Mouse (Mus musculus): ENCODE results near the gene Arhgap28. TPM values are rescaled to one million over a fixed set of nuclear protein-coding genes. Genes with fewer than 3 reads are reported as not detected.
A peak's percentile ranks its signal among the peaks of the same experiment; 100 is the strongest.

Gene Arhgap28
- polyA plus RNA-seq, 1 experiment from 2014 or later = 29.9 TPM

GRCm38 (mm10) chr17:67837351-67838090, 166.4 kb downstream of the Arhgap28 start:
- WGBS = 64% methylated on average over 17 of the region's 17 CpGs
- no peak for ATAC-seq (replicated peaks; ENCODE audit: low FRiP score, low TSS enrichment, low read depth)

DNA sequence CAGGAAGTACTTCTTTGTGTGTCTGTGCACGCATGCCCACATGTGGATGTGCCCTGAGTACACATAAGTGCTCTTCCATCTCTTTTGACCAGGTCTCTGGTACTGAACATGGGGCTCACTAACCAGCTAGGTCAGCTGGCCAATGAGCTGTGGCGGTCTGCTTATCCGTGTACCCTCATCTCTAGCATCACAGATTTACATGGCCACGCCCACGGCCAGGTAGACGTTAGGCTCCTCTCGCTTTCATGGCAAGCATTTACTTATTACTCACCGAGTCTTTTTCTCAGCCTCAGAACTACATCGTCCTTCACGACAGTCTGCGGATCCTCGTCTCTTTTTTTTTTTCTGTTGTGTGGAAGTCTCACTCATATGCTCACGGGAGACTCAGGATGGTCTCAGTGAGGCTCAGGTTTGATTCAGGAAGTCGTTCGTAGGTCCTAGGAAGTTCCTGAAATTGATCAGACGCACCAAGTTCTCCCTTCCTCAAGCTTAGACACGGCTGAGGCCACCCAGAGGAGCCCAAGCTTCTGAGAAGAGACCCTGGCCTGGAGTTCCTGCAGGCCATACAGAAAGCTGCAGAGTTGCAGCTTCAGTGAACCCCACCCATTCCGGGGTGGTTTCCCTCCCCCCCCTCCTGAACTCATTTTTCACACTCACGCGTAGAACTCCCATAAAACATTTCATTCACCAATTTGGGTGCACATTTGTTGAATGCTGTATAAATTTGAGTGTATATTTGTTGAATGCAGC, 167.6 kb downstream of the Arhgap28 start:
- ATAC-seq (replicated peaks; ENCODE audit: low FRiP score, low TSS enrichment, low read depth) = no peak
- 95% methylated on average over 20 of the region's 20 CpGs for WGBS

More at GRCm38 (mm10) chr17:67837351-67838090, 166.4 kb downstream of the Arhgap28 start:
- H3K9me3 ChIP-seq (ENCODE audit: control insufficient read depth, low read length) = no peaks in the 10 kb centered on the region; the same call in 1 of the 2 replicates
- DNase-seq (ENCODE audit: low spot score) = peak; percentile 88
- H3K36me3 ChIP-seq (ENCODE audit: control insufficient read depth, insufficient read depth, low read length) = no peaks in the 10 kb centered on the region
- H3K4me1 ChIP-seq (replicated peaks; ENCODE audit: control insufficient read depth, insufficient read depth, low read length) = no peaks in the 10 kb centered on the region
- H3K27me3 ChIP-seq (replicated peaks; ENCODE audit: control insufficient read depth, insufficient read depth, low read length) = no peaks in the 10 kb centered on the region
- no peak overlapping the region for H3K9ac ChIP-seq (ENCODE audit: low read length)
- no peak overlapping the region for H3K4me2 ChIP-seq (ENCODE audit: low read length)
- H3K4me3 ChIP-seq (ENCODE audit: low read depth, low read length) = no peak overlapping the region
- H3K27ac ChIP-seq (ENCODE audit: low read depth) = no peak overlapping the region

DNA sequence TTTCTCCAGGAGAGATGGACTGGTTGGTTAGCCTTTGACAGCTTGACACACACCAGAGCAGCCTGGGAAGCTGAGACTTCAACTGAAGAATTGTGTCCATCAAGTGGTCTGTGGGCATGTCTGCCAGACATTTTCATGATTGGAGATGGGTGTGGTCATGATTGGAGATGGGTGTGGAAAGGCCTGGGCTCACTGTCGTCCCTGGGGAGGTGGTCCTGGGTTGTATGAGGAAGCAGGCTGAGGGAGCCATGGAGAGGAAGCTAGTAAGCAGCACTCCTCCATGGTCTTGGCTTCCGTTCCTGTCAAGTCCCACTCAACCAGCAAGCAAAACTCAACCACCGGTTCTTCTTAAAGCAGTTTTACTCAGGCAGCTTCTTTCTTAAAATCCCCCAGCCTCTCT, 176.5 kb downstream of the Arhgap28 start:
- Histone ChIP-seq H3K36me3 (ENCODE audit: control insufficient read depth, insufficient read depth, low read length) (no peaks in the 10 kb centered on the region), H3K4me3 (ENCODE audit: low read depth, low read length) (no peak overlapping the region), H3K9me3 (ENCODE audit: control insufficient read depth, low read length) (0 out of 2 replicates have a peak, but pooled peaks cover 7% of the 10 kb centered on the region), H3K27ac (ENCODE audit: low read depth) (no peak overlapping the region), H3K4me1 (replicated peaks; ENCODE audit: control insufficient read depth, insufficient read depth, low read length) (no peaks in the 10 kb centered on the region), H3K4me2 (ENCODE audit: low read length) (no peak overlapping the region), H3K9ac (ENCODE audit: low read length) (no peak overlapping the region), H3K27me3 (replicated peaks; ENCODE audit: control insufficient read depth, insufficient read depth, low read length) (no peaks in the 10 kb centered on the region)
- WGBS = 93% methylated on average over 3 of the region's 3 CpGs
- no peak for ATAC-seq (replicated peaks; ENCODE audit: low FRiP score, low TSS enrichment, low read depth)
- DNase-seq (ENCODE audit: low spot score) = no peak

More for the DNA sequence above, 167.6 kb downstream of the Arhgap28 start:
- no peak overlapping the region for H3K27ac ChIP-seq (ENCODE audit: low read depth)
- H3K9ac ChIP-seq (ENCODE audit: low read length) = no peak overlapping the region
- H3K9me3 ChIP-seq (ENCODE audit: control insufficient read depth, low read length) = no peaks in the 10 kb centered on the region; the same call in 1 of the 2 replicates
- DNase-seq (ENCODE audit: low spot score) = no peak
- H3K36me3 ChIP-seq (ENCODE audit: control insufficient read depth, insufficient read depth, low read length) = no peaks in the 10 kb centered on the region
- H3K27me3 ChIP-seq (replicated peaks; ENCODE audit: control insufficient read depth, insufficient read depth, low read length) = no peaks in the 10 kb centered on the region
- no peak overlapping the region for H3K4me3 ChIP-seq (ENCODE audit: low read depth, low read length)
- no peaks in the 10 kb centered on the region for H3K4me1 ChIP-seq (replicated peaks; ENCODE audit: control insufficient read depth, insufficient read depth, low read length)
- H3K4me2 ChIP-seq (ENCODE audit: low read length) = no peak overlapping the region

GRCm38 (mm10) chr17:67816916-67817315, 187.0 kb downstream of the Arhgap28 start:
- no peak overlapping the region for H3K4me3 ChIP-seq (ENCODE audit: low read depth, low read length)
- ATAC-seq (replicated peaks; ENCODE audit: low FRiP score, low TSS enrichment, low read depth) = no peak
- no peak overlapping the region for H3K4me2 ChIP-seq (ENCODE audit: low read length)
- no peaks in the 10 kb centered on the region for H3K36me3 ChIP-seq (ENCODE audit: control insufficient read depth, insufficient read depth, low read length)
- no peaks in the 10 kb centered on the region for H3K4me1 ChIP-seq (replicated peaks; ENCODE audit: control insufficient read depth, insufficient read depth, low read length)
- 98% methylated on average over 10 of the region's 10 CpGs for WGBS
- no peaks in the 10 kb centered on the region for H3K9me3 ChIP-seq (ENCODE audit: control insufficient read depth, low read length)
- no peak overlapping the region for H3K9ac ChIP-seq (ENCODE audit: low read length)
- no peak for DNase-seq (ENCODE audit: low spot score)
- H3K27ac ChIP-seq (ENCODE audit: low read depth) = no peak overlapping the region
- H3K27me3 ChIP-seq (replicated peaks; ENCODE audit: control insufficient read depth, insufficient read depth, low read length) = no peaks in the 10 kb centered on the region

DNA sequence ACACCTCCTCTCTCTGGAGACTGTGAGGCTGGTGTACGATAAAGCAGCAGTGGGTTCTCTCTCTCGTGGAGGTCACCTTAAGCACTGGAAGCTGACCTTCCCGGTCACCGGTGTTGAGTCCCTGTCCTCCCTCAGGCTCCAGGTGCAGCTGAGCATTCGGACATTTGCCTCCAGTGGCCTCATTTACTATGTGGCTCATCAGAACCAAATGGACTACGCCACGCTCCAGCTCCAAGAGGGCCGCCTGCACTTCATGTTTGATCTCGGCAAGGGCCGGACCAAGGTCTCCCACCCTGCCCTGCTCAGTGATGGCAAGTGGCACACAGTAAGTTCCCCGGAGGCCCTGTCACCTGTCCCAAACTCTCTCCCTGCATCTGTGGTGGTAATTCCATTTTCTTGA, 188.2 kb downstream of the Arhgap28 start:
- Histone ChIP-seq H3K36me3 (ENCODE audit: control insufficient read depth, insufficient read depth, low read length) (peaks cover 4% of the 10 kb centered on the region; the same call in 1 of the 2 replicates), H3K9me3 (ENCODE audit: control insufficient read depth, low read length) (no peaks in the 10 kb centered on the region), H3K4me2 (ENCODE audit: low read length) (no peak overlapping the region), H3K9ac (ENCODE audit: low read length) (no peak overlapping the region), H3K27me3 (replicated peaks; ENCODE audit: control insufficient read depth, insufficient read depth, low read length) (no peaks in the 10 kb centered on the region), H3K27ac (ENCODE audit: low read depth) (no peak overlapping the region), H3K4me1 (replicated peaks; ENCODE audit: control insufficient read depth, insufficient read depth, low read length) (no peaks in the 10 kb centered on the region), H3K4me3 (ENCODE audit: low read depth, low read length) (no peak overlapping the region)
- ATAC-seq (replicated peaks; ENCODE audit: low FRiP score, low TSS enrichment, low read depth) = no peak
- no peak for DNase-seq (ENCODE audit: low spot score)
- 96% methylated on average over 11 of the region's 11 CpGs for WGBS

- ATAC-seq (replicated peaks; ENCODE audit: low FRiP score, low TSS enrichment, low read depth) = no peak
- DNase-seq (ENCODE audit: low spot score) = no peak
- H3K4me1 ChIP-seq (replicated peaks; ENCODE audit: control insufficient read depth, insufficient read depth, low read length) = no peaks in the 10 kb centered on the region
- peaks cover 8% of the 10 kb centered on the region; the same call in 1 of the 2 replicates for H3K36me3 ChIP-seq (ENCODE audit: control insufficient read depth, insufficient read depth, low read length)
- WGBS = 93% methylated on average over 6 of the region's 6 CpGs
- no peak overlapping the region for H3K27ac ChIP-seq (ENCODE audit: low read depth)
- no peaks in the 10 kb centered on the region for H3K27me3 ChIP-seq (replicated peaks; ENCODE audit: control insufficient read depth, insufficient read depth, low read length)
- H3K4me3 ChIP-seq (ENCODE audit: low read depth, low read length) = no peak overlapping the region
- H3K9ac ChIP-seq (ENCODE audit: low read length) = no peak overlapping the region
- H3K4me2 ChIP-seq (ENCODE audit: low read length) = no peak overlapping the region
- no peaks in the 10 kb centered on the region for H3K9me3 ChIP-seq (ENCODE audit: control insufficient read depth, low read length)
Observed at GRCm38 (mm10) chr17:67813666-67814065, 190.3 kb downstream of the Arhgap28 start.

- Histone ChIP-seq H3K9me3 (ENCODE audit: control insufficient read depth, low read length) (no peaks in the 10 kb centered on the region), H3K27me3 (replicated peaks; ENCODE audit: control insufficient read depth, insufficient read depth, low read length) (no peaks in the 10 kb centered on the region), H3K27ac (ENCODE audit: low read depth) (no peak overlapping the region), H3K4me3 (ENCODE audit: low read depth, low read length) (no peak overlapping the region), H3K4me1 (replicated peaks; ENCODE audit: control insufficient read depth, insufficient read depth, low read length) (no peaks in the 10 kb centered on the region), H3K9ac (ENCODE audit: low read length) (no peak overlapping the region), H3K4me2 (ENCODE audit: low read length) (no peak overlapping the region), H3K36me3 (ENCODE audit: control insufficient read depth, insufficient read depth, low read length) (peaks cover 11% of the 10 kb centered on the region; the same call in 1 of the 2 replicates)
- no peak for ATAC-seq (replicated peaks; ENCODE audit: low FRiP score, low TSS enrichment, low read depth)
- 94% methylated on average over 16 of the region's 16 CpGs for WGBS
- DNase-seq (ENCODE audit: low spot score) = no peak
Observed at GRCm38 (mm10) chr17:67809171-67809570, 194.7 kb downstream of the Arhgap28 start.

All from intestine, embryonic 14.5 days (tissue).